Mouse (Mus musculus): ENCODE measurements at regions not wholly inside any gene's neighbourhood (a gene's known extent, or its start where the extent isn't known, plus 50 kb on each side); places are given as distances from the start of the nearest gene placed in this dataset.

DNA sequence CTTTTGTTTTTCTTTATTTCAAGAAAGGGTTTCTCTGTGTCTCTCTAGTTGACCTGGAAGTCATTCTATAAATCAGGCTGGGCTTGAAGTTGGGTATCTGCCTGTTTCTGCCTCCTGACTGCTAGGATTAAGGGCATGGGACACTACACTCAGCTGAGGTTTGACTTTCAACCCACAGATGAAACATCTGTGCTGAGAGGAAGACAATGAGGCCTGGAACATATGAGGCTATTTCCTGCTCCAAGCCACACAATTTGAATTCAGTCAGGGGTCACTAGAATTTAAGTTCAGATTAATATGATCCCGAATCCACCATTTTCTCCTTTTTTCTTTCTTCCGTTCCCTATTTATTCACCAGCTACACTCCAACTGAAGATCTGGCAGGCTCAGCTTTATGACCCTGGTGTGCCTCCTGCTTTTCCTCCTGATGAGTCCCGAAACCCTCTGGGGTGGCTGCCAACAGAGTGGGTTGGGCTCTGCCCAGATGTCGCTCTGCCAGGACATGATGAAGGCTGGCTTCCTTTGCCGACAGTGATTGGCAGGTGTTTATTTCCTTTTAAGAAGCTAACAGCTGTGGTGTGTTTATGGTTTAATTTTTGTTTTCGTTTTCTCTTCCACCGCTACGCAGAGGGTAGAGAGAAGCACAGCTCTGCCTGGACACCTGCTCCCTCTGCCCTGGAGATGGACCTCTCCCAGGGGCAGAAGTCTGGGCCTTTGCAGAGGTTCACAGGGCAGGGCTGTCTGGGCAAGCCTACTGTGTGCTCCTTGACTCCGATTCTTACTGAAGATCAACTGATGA lies 55.3 kb upstream of the Trp53i11 start:
- TF ChIP-seq HCFC1 (IDR thresholded peaks at IDR 0.05; ENCODE audit: borderline replicate concordance, insufficient read depth, low read length) (no peak), CHD2 (IDR thresholded peaks at IDR 0.05; ENCODE audit: low read depth, low read length) (no peak), MAFK (IDR thresholded peaks at IDR 0.05; ENCODE audit: insufficient read depth, low read depth, low read length) (no peak)
